Mouse (Mus musculus) retina, postnatal 7 days (tissue): ENCODE measurements around the gene Stam2.

Experiments used
- DNase-seq: peaks from one replicate; pipeline ENCODE4 v3.0.0-alpha.2; 2012; ENCODE audit warnings: low read depth, low spot score

The Stam2 gene

GRCm38 (mm10) chr2:52730891-52731290 is 11.2 kb downstream of the Stam2 start:
- no peak for DNase-seq

- no peak for DNase-seq
Measured at GRCm38 (mm10) chr2:52720231-52721025, 21.7 kb downstream of the Stam2 start.

GRCm38 (mm10) chr2:52717076-52717475 is 25.0 kb downstream of the Stam2 start:
- DNase-seq: no peak

DNA sequence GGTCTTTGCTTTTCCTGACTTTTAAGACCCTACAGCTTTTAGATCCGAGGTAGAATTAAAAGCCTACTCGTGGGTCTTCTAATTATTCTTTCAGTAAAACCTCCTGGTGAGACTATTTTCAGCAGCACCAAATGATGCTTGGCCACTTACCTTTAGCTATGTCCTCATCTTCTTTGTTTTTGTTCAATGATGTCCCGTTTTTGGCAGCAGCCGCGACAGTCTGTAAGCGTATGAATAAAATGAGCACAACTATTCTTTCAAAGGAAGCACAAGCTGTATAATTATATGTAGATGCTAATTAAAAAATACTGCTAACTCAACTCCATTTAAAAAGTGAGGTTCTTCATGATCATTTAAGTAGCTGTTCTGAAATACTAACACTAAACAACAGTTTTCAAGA is 26.5 kb downstream of the Stam2 start:
- no peak for DNase-seq

DNA sequence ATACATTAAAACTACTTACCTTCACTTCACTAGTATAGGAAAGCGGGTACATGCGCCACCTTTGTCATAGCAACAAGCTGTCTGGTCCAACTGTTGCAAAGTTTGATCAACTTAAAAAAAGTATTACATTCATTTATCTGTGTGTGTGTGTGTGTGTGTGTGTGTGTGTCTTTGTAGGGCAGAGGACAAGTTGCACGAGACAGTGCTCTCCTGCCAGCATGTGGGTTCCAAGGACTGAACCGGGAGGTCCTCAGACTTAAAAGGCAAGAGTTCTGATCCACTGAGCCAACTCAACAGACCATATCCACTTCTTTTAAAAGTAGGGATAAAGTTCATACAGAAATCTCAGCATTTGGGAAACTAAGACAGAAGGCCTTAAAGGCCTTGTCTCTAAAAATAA is 28.0 kb downstream of the Stam2 start:
- DNase-seq: no peak

- no peak for DNase-seq
Measured at GRCm38 (mm10) chr2:52710804-52711203, 31.3 kb downstream of the Stam2 start.

DNA sequence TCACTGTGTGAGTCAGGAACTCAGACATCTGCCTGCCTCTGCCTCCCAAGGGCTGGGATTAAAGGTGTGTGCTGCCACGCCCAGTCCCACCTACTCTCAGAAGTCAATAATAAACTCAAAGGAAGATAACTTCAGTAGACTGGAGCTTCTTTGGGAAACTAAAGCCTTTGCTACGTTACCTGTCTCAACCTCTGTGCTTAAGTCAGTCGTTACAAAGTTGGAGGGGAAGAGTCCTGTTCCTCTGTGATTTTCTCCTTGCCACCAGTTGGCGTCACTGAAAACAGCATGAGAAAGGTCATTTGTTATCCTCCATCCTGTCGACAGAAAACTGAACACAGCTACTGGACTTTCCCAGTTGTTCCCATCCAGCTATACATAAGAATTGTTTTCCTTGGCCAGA is 32.7 kb downstream of the Stam2 start:
- DNase-seq: no peak

- no peak for DNase-seq
Measured at GRCm38 (mm10) chr2:52701368-52702036, 40.6 kb downstream of the Stam2 start.

DNA sequence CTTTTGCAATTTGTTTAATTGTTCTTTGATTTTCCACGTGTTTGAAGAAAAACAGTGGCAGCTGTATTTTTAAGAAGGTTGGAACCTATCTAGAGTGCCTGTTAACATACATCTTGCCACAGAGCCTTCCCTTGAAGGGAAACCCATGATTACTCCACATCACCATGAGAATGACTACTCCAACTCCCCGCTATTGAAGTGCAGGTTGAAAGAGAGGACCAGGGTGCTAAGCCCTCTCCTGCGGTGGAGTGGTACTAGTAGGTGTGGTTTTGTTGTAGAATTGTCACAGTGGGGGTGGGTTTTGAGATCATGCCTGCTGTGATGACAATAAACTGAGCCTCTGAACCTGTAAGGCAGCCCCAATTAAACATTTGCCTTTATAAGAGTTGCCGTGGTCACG is 41.7 kb downstream of the Stam2 start:
- DNase-seq: no peak

- DNase-seq: no peak
Measured at GRCm38 (mm10) chr2:52694604-52695003, 47.5 kb downstream of the Stam2 start.

DNA sequence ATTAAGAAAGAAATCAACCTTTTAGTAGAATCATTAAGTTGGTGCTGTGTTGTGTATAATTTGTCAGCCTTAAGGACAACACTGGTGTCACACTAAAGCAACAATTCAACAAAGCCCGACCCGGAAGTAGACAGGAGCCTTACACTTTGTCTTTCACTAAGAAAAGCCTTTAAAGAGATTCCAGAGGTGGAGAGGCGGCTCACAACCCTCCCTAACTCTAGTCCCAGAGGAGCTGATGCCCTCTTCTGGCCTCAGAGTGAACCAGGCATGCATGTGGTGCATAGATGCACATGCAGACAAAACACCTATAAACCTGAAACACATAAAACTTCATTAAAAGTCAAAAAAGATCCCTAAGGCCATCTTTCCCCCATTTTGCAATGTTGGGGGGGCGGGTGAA is 50.3 kb downstream of the Stam2 start:
- no peak for DNase-seq

GRCm38 (mm10) chr2:52686601-52687000 is 55.5 kb downstream of the Stam2 start:
- no peak for DNase-seq

- DNase-seq: no peak
Measured at GRCm38 (mm10) chr2:52677589-52677988, 64.5 kb downstream of the Stam2 start.

- no peak for DNase-seq
Measured at GRCm38 (mm10) chr2:52676913-52677303, 65.2 kb downstream of the Stam2 start.

DNA sequence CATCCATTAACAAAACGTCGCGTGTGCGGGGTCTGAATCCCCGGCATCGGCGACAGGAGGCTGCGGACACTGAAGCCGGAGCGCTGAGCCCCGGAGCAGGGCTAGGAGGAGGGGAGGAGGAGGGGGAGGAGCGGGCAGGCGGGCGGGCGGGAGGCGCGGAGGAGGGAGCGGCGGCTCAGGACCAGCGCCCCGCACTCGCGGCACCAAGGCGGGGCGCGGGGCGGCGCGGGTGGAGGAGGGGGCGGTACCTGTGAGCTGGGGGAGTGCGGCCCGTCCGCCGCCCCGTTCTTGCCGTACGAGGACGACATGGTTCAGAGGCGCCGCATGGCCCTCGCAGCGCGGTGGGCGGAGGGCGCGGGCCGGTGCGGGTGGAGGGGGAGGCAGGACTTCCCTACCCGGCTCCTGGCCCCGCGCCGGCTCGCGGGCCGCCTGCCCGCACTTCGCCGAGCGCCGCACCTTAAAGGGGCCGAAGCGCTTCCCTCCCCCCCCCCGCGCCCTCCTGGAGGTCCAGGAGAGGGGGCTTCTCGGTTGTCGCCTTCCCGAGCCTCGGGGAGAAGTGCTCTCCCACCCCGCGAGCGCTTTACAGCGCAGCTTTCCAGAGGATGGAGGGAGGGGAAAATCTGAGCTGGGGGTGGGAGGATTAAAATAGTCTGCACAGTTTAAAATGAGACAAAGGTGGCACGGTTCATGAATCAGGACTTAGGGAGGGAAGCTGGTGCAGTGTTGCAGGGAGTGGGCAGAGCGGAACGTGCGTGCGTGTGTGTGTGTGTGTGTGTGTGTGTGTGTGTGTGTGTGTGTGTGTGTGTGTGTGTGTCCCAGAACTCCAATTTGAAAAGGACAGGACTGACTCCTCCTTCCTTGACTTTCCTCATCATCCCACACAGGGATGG is 65.8 kb downstream of the Stam2 start, which contains the start of gene Cacnb4:
TSS of gene Cacnb4 (minus strand) at position 809 of the 890 bp plus-strand sequence.
- DNase-seq: peak; percentile 61

DNA sequence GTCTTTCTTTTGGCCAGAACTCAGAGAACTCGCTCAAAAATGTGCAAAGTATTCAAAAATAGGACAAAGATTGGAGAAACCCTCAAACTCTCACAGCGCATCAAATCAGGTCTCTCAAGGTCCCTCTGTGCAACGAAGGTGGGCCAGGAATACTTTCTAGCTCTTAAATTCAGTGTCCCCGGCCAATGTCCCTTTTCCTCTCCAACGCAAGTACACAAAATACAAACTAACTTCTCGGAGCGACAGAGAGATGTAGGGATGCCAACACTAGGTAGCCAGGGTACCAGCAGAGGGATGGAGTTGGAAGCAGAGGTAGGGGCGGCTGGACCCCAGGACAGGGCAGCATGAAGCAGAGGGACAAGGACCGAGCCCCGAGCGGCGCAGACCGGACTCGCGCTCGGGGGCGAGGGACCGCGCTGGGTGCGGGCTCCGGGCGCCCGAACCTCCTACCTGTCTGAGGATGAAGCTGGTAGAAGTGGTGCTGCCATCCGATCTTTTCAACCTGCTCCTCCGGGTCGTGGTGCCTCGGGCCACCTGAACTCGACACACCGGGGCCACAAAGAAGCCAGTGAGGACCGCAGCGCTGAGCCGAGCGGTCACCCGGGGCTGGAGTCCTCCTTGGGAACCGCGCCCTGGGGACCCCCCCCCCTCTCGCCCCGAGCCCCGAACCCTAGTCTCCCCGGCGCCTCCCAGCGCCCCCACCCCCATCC is 66.6 kb downstream of the Stam2 start:
- no peak for DNase-seq

GRCm38 (mm10) chr2:52674886-52675277 is 67.2 kb downstream of the Stam2 start:
- DNase-seq: no peak

DNA sequence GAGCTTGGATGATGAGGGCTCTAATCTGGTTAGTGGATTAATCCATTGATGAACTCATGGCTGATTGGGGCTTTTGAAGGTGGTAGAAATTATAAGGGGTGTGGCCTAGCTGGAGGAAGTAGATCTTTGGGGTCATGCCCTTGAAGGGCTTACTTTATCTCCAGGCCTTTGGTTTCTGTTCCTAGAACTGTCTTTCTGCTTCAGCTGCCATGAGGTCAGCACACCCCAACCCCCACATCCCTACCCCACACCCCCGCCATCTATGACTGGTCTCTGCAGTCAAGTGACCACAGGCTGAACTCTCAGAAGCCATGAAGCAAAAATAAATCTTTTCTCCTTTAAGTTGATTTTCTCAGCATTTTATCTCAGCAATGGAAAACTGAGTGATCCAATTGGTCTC is 68.9 kb downstream of the Stam2 start:
- DNase-seq: no peak

DNA sequence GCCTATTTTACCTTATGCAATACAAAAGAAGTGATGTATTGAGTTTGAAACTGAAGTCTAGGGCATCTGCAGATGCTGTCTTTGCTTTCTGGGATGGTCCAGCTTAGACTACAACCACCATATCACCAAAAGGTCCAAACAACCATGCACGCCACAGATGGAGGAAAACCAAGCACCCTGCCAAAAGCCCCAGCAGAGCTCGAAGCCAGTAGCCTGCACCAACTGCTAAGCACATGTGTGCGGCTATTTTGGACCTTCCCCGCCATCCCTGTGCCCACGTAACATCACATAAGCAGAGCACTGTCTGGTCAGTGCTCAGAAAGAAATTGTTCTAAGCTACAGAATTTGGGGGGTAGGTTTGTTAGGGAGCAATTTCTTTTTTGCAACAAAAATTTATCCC is 71.3 kb downstream of the Stam2 start:
- DNase-seq: no peak

DNA sequence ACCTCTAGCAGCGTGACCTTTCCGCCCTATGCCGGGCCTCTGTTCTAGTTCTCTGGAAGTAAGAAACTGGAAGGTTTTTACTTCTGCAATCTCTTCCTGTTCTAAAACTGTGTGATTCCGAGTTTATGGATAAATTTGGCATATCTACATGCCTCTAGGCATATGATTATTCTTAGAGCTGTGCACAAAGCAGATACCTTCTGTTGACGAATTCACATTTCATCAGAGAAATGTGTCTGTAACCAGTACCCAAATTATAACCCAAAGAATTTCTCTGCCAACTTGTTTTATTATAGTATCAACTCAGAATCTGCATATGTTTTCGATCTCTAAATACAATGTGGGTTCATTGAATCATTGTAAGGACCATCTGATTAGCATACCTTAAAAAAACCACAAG is 73.6 kb downstream of the Stam2 start:
- no peak for DNase-seq

- no peak for DNase-seq
Measured at GRCm38 (mm10) chr2:52656722-52657121, 85.4 kb downstream of the Stam2 start.

- DNase-seq: no peak
Measured at GRCm38 (mm10) chr2:52654541-52654940, 87.5 kb downstream of the Stam2 start.
